Comparison of ENCODE assay signal across 8 mouse cellular contexts in the genomic region with DNA sequence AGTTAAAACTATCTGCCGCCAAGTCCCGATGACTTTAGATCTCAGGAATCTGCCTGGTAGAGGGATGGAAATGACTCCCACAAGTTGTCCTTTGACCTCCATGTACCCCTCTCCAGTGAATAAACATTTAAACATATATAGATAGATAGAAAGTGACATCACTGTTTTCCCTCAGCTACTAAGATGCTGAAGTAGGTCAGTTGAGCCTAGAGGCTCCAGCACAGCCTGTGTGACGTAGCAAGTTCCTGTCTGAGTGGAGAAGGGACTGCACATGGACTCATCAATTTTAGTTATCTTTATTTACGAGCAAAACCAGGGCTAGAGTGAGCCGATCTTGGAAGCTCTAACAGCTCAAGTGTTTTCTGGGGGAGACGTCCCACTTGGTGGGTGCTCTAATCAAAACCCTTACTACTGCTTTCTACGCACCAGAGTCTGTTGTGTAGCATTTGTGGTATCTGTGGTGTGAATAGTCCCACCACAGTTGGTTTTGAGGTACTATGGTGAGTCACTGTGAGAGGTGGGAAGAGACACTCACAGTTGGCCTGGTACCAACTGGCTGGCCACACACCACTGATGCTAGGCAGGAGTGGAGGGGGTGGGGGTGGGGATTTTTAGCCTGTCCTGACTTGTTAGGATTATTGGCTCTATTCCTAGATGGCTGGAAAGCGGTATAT. TPM values are rescaled to one million over a fixed set of nuclear protein-coding genes. Genes with fewer than 3 reads are reported as not detected.
DNase-seq lines count a peak whose midpoint lies in the region; ATAC-seq and TF ChIP-seq lines count a peak whose summit lies in the region.

No protein-coding gene starts in this region.

- no peaks in the 10 kb centered on the region for H3K9me3 ChIP-seq in heart, embryonic 10.5 days
- no peaks in the 10 kb centered on the region for H3K9me3 ChIP-seq in midbrain, postnatal 0 days (ENCODE audit: low read length)

- no peak overlapping the region for H3K9ac ChIP-seq in midbrain, postnatal 0 days (replicated peaks; ENCODE audit: low read length, poor library complexity, severe bottlenecking)

- no peak for ATAC-seq in midbrain, postnatal 0 days (ENCODE audit: low FRiP score)

- no peak for TF ChIP-seq CTCF in midbrain, postnatal 0 days (IDR thresholded peaks at IDR 0.05)

- 59% methylated on average over 8 of the region's 8 CpGs for WGBS in heart, embryonic 10.5 days
- WGBS in midbrain, postnatal 0 days = 84% methylated on average over 8 of the region's 8 CpGs

- intact Hi-C loops in heart, postnatal 14 days (cut with DNase I) = loop anchor here (10.0 kb wide), 1 partner anchor 565 kb away; the partner anchor contains the start of gene Dnah6

- no peaks in the 10 kb centered on the region for H3K36me3 ChIP-seq in heart, embryonic 10.5 days
- H3K36me3 ChIP-seq in midbrain, postnatal 0 days (ENCODE audit: insufficient read depth, low read length) = no peaks in the 10 kb centered on the region

- H3K4me3 ChIP-seq in heart, embryonic 10.5 days = no peak overlapping the region
- H3K4me3 ChIP-seq in midbrain, postnatal 0 days (ENCODE audit: low read depth, low read length) = no peak overlapping the region

- peak overlapping the region; percentile 54 for H3K27ac ChIP-seq in heart, embryonic 10.5 days
- no peak overlapping the region for H3K27ac ChIP-seq in midbrain, postnatal 0 days (ENCODE audit: low read depth, low read length)

- DNase-seq in heart, embryonic 10.5 days (ENCODE audit: low spot score) = no peak
- DNase-seq in heart, postnatal 14 days = no peak
- peak; percentile 13 for DNase-seq in right cerebral cortex, postnatal 25 days
- no peak for DNase-seq in right cerebral cortex, postnatal 10 days (ENCODE audit: low spot score in 2 of 2)
- peak; percentile 57 for DNase-seq in kidney, postnatal 10 days
- no peak for DNase-seq in thymus, postnatal 10 days (ENCODE audit: low spot score in 2 of 2)
- no peak for DNase-seq in midbrain, postnatal 0 days (ENCODE audit: low spot score)
- DNase-seq in urinary bladder, postnatal 25 days (ENCODE audit: low spot score) = no peak

- H3K4me1 ChIP-seq in heart, embryonic 10.5 days = peaks cover 61% of the 10 kb centered on the region
- peaks cover 7% of the 10 kb centered on the region; the same call in 1 of the 2 replicates for H3K4me1 ChIP-seq in midbrain, postnatal 0 days (ENCODE audit: insufficient read depth, low read length)

- H3K4me2 ChIP-seq in midbrain, postnatal 0 days (ENCODE audit: low read depth, low read length, poor library complexity, severe bottlenecking) = no peak overlapping the region

- no peaks in the 10 kb centered on the region for H3K27me3 ChIP-seq in heart, embryonic 10.5 days (ENCODE audit: insufficient read depth, poor library complexity, severe bottlenecking)
- no peaks in the 10 kb centered on the region for H3K27me3 ChIP-seq in midbrain, postnatal 0 days (ENCODE audit: insufficient read depth, low read length)

RNA-seq across cellular contexts. Expression of gene Tgoln1, which starts 43.1 kb away (rescaled TPM):
- 27.9 and 29.1 TPM in 2 replicates for polyA plus RNA-seq in heart, embryonic 10.5 days (2016; fragmentation: Nextera tagmentation; extraction: Ambion mirVana)
- 10 to 100 TPM; 46.4 to 47.6 TPM for total RNA-seq in heart, postnatal 14 days (2021)
- total RNA-seq in midbrain, postnatal 0 days (2014; rRNA removed) = 34.2 and 36.2 TPM in 2 replicates
- polyA plus RNA-seq in midbrain, postnatal 0 days (2015; fragmentation: Nextera tagmentation; extraction: Ambion mirVana) = 37.7 and 39.2 TPM in 2 replicates

Comparison
In these comparisons a context has a peak if more than half of its experiments do, and no peak if none do; other contexts are left out.
1. DNase-seq: peak in right cerebral cortex, postnatal 25 days (single experiment) and kidney, postnatal 10 days (single experiment); none in heart, embryonic 10.5 days (single experiment), heart, postnatal 14 days (0 of 2), right cerebral cortex, postnatal 10 days (0 of 2), thymus, postnatal 10 days (0 of 2), midbrain, postnatal 0 days (single experiment) and urinary bladder, postnatal 25 days (single experiment).